Comparison of ENCODE assay signal across 19 mouse cellular contexts in genomic region chr13:40842141-40842540, GRCm38 (mm10). TPM values are rescaled to one million over a fixed set of nuclear protein-coding genes. Genes with fewer than 3 reads are reported as not detected.
DNase-seq lines count a peak whose midpoint lies in the region; ATAC-seq and TF ChIP-seq lines count a peak whose summit lies in the region.
"Had no signal": no experiment of that assay in that cellular context is flagged by ENCODE, and none has a peak within 500 bp of the region (broad histone marks: within the 10 kb centered on the region; RNA-seq: fewer than 3 reads in every experiment).

No protein-coding gene starts in this region.

- TF ChIP-seq CTCF in liver, postnatal 0 days (IDR thresholded peaks at IDR 0.05; ENCODE audit: low read depth) = no peak

- 10% methylated on average over 1 of the region's 1 CpGs for WGBS in liver, postnatal 0 days (ENCODE audit: insufficient replicate concordance)

- H3K4me3 ChIP-seq in liver, postnatal 0 days (ENCODE audit: low read depth, low read length) = no peak overlapping the region
- H3K4me3 ChIP-seq: embryonic facial prominence, embryonic 13.5 days; forebrain, embryonic 12.5 days; heart, embryonic 12.5 days; hindbrain, embryonic 15.5 days had no signal

- peak overlapping the region; percentile 82 for H3K27ac ChIP-seq in liver, postnatal 0 days (ENCODE audit: low read depth)
- H3K27ac ChIP-seq: embryonic facial prominence, embryonic 13.5 days; forebrain, embryonic 12.5 days; hindbrain, embryonic 15.5 days had no signal

- H3K4me2 ChIP-seq in liver, postnatal 0 days (ENCODE audit: low read depth, low read length) = no peak overlapping the region; the same call in 1 of the 2 replicates
- H3K4me2 ChIP-seq: embryonic facial prominence, embryonic 13.5 days; forebrain, embryonic 12.5 days; heart, embryonic 12.5 days; hindbrain, embryonic 15.5 days had no signal

- H3K9ac ChIP-seq in liver, postnatal 0 days (replicated peaks) = no peak overlapping the region
- H3K9ac ChIP-seq: embryonic facial prominence, embryonic 13.5 days; forebrain, embryonic 12.5 days; heart, embryonic 12.5 days; hindbrain, embryonic 15.5 days had no signal

- H3K36me3 ChIP-seq in liver, postnatal 0 days (replicated peaks; ENCODE audit: insufficient read depth, low read length) = no peaks in the 10 kb centered on the region
- H3K36me3 ChIP-seq: embryonic facial prominence, embryonic 13.5 days; forebrain, embryonic 12.5 days; heart, embryonic 12.5 days; hindbrain, embryonic 15.5 days had no signal

- ATAC-seq in liver, postnatal 0 days = no peak
- ATAC-seq: activated CD4-positive, CD25-positive, alpha-beta regulatory T cell, adult 4 months; forebrain, embryonic 16.5 days; Patski had no signal

- no peaks in the 10 kb centered on the region for H3K27me3 ChIP-seq in liver, postnatal 0 days (ENCODE audit: insufficient read depth, low read length)
- H3K27me3 ChIP-seq: CH12.LX; forebrain, embryonic 12.5 days; heart, embryonic 12.5 days; hindbrain, embryonic 15.5 days had no signal

- DNase-seq in adrenal gland, adult 8-10 months = peak; percentile 45
- DNase-seq in adrenal gland, postnatal 10 days = no peak
- DNase-seq in adrenal gland, postnatal 14 days = peak; percentile 38
- peak; percentile 36 to 52 for DNase-seq in adrenal gland, postnatal 36 days
- DNase-seq in liver, postnatal 0 days = no peak
- DNase-seq in thymus, postnatal 36 days = no peak
- DNase-seq: cerebellum, adult 18-20 months; cerebellum, adult 9-11 months; cerebellum, postnatal 36 days; gastrocnemius, postnatal 10 days; heart, postnatal 36 days had no signal

- H3K4me1 ChIP-seq in liver, postnatal 0 days (ENCODE audit: insufficient read depth) = 0 out of 2 replicates have a peak, but pooled peaks cover 2% of the 10 kb centered on the region
- H3K4me1 ChIP-seq: embryonic facial prominence, embryonic 13.5 days; forebrain, embryonic 12.5 days; heart, embryonic 12.5 days; hindbrain, embryonic 15.5 days had no signal

- no peak for TF ChIP-seq EP300 in liver, postnatal 0 days (IDR thresholded peaks at IDR 0.05; ENCODE audit: low read depth)

- H3K9me3 ChIP-seq in liver, postnatal 0 days (ENCODE audit: low read length) = no peaks in the 10 kb centered on the region
- H3K9me3 ChIP-seq: embryonic facial prominence, embryonic 13.5 days; forebrain, embryonic 12.5 days; heart, embryonic 12.5 days; hindbrain, embryonic 15.5 days had no signal

RNA-seq across cellular contexts. Expression of gene Gcnt2, which starts 17.4 kb away (rescaled TPM):
- 1 to 10 TPM; 4.8 to 9.1 (median 7.1) TPM for total RNA-seq in adrenal gland, adult 8-10 months (2022)
- 10 to 100 TPM; 11.3 to 12.8 TPM for total RNA-seq in adrenal gland, postnatal 10 days (2021)
- 11.3 and 13.1 TPM in 2 replicates for total RNA-seq in adrenal gland, postnatal 14 days (2021)
- total RNA-seq in adrenal gland, postnatal 36 days (2021) = 1 to 10 TPM; 6.0 to 9.1 TPM
- 2.5 and 3.3 TPM in 2 replicates for polyA plus RNA-seq in liver, postnatal 0 days (2015; fragmentation: Nextera tagmentation; extraction: Ambion mirVana)
- total RNA-seq: CH12.LX had no signal

Comparison
In these comparisons a context has a peak if more than half of its experiments do, and no peak if none do; other contexts are left out.
1. DNase-seq: peak in adrenal gland, adult 8-10 months (single experiment), adrenal gland, postnatal 14 days (single experiment) and adrenal gland, postnatal 36 days (2 of 2); none in adrenal gland, postnatal 10 days (single experiment), liver, postnatal 0 days (single experiment) and thymus, postnatal 36 days (0 of 2).